Mouse (Mus musculus): ENCODE results near the gene Apc2. TPM values are rescaled to one million over a fixed set of nuclear protein-coding genes. Genes with fewer than 3 reads are reported as not detected.

The Apc2 gene
- total RNA-seq, 2 experiments from 2014 or later: 4.7 to 5.0 TPM

DNA sequence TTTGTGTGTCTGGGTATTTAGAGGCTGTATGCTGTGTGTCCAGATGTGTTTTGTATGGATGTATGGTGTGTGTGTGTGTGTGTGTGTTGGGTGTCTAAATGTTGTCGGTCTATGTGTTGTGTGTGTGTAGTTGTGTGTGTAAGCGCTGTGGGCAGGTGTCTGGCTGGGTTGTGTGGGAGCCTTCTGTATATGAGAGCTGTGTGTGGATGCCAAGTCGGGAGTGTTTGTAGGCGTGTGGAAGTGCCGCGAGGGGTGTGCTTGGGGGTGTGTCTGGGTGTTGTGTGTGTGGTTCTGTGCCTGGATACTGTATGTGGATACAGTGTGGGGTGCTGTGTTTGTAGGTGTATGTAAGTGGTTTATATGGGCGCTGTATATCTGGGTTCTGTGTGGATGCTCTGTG is 61.6 kb downstream of the Apc2 start:
- DNase-seq: no peak
- intact Hi-C loops (cut with DNase I): no loop called here

DNA sequence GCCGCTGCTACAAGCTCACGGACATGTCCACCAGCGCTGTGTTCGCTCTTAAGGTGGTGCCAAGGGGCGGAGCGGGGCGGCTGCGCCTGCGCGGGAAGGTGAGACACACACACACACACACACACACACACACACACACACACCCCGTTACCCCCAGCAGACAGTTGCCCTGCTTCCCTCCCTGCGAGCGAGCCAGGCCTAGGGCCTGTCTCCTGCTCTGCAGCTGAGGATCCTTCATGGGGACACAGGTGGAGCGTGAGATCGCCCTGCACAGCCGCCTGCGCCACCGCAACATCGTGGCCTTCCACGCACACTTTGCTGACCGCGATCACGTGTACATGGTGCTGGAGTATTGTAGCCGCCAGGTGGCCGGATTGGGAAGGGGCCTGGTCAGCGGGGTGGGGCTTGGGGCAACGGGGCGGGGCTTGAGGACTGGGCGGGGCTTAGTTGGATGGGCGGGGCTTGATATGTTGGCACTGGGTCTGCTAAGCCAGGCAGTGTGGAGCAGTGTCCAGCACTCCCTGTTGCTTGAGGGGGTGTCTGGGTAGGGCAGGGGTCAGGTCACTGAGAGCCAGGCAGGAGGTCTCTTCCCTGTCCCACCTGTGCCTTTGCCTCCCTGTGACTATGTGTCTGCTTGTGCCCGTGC is 62.3 kb downstream of the Apc2 start:
- intact Hi-C loops (cut with DNase I): no loop called here
- peak in 1 of 2 experiments; percentile 22 for DNase-seq

DNA sequence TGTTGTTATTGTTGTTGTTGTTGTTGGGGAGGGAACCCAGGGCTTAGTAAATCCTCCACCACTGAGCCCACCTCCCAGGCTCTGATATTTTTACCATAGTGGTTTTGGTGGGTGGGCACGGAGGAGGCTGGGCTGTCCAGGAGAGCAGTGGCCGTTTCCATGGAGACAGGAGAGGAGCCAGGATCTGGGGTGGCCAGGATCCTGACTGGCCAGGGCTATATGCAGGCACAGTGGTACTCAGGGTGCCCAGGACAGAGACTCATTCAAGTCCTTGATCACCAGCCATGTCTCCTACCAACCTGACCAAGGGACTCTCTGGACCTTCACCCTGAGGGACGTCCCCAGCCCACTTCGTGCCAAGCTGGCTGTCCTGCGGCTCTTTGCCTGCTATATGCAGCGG is 68.0 kb downstream of the Apc2 start:
- DNase-seq: no peak
- intact Hi-C loops (cut with DNase I): no loop called here

DNA sequence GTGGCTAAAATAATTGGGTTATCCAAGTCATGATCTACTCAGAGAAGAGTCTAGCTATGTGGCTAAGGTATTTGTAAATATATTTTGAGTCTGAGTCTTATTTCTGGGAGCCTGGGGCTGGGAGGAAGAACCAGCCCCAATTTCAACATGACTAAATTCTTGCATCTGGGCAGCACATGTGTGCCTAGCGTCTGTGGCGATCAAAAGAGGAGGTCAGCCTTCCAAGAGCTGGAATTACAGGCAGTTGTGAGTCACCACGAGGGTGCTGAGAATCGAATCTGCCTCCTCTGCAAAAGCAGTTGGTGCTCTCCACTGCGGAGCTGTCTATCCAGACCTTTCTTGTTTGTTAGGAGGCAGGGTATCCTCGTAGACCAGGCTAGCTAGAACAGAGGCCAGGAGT is 70.0 kb downstream of the Apc2 start:
- intact Hi-C loops (cut with DNase I): no loop called here
- DNase-seq: no peak

Small RNA genes within 50 kb of the gene (microRNA-seq; reads per million reads assigned to microRNA genes)
- 0.70 to 1.9 reads per million in 2 experiments for gene Mir6911

Other genes with a start within 250 kb of the Apc2 start
- gene Gpx4, start 248.8 kb upstream of the Apc2 start, total RNA-seq (2021): 100 to 1,000 TPM; 551 to 562 TPM
- gene Sbno2, start 190.4 kb upstream of the Apc2 start, total RNA-seq (2021): 10 to 100 TPM; 15.1 to 17.6 TPM
- gene Stk11, start 180.2 kb upstream of the Apc2 start, total RNA-seq (2021): 100 to 1,000 TPM; 110 to 112 TPM
- 1,000 to 10,000 TPM; 1,058 to 1,125 TPM for gene Atp5d, start 157.3 kb upstream of the Apc2 start, total RNA-seq (2021)
- gene Cbarp, start 155.1 kb upstream of the Apc2 start, total RNA-seq (2021): 1 to 10 TPM; 3.2 to 4.1 TPM
- 100 to 1,000 TPM; 132 to 190 TPM for gene Midn, start 147.7 kb upstream of the Apc2 start, total RNA-seq (2021)
- gene Cirbp, start 130.0 kb upstream of the Apc2 start, total RNA-seq (2021): 100 to 1,000 TPM; 113 to 134 TPM
- 1 to 10 TPM; 3.1 to 3.4 TPM for gene 1600002K03Rik, start 123.0 kb upstream of the Apc2 start, total RNA-seq (2021)
- 1 to 10 TPM; 1.4 to 1.7 TPM for gene Efna2, start 116.5 kb upstream of the Apc2 start, total RNA-seq (2021)
- gene Mum1, start 69.5 kb upstream of the Apc2 start, total RNA-seq (2021): 10 to 100 TPM; 20.3 to 23.1 TPM
- 100 to 1,000 TPM; 609 to 639 TPM for gene Ndufs7, start 46.9 kb upstream of the Apc2 start, total RNA-seq (2021)
- 10 to 100 TPM; 19.3 to 21.3 TPM for gene Gamt, start 35.0 kb upstream of the Apc2 start, total RNA-seq (2021)
- gene Dazap1, start 34.5 kb upstream of the Apc2 start, total RNA-seq (2021): 10 to 100 TPM; 86.4 to 95.4 TPM
- 100 to 1,000 TPM; 859 to 871 TPM for gene Rps15, start 3.5 kb upstream of the Apc2 start, total RNA-seq (2021)
- gene 2310011J03Rik, start 24.6 kb downstream of the Apc2 start, total RNA-seq (2021): 10 to 100 TPM; 15.3 to 17.9 TPM
- gene Pcsk4, start 33.5 kb downstream of the Apc2 start, total RNA-seq (2021): 1 to 10 TPM; 1.7 to 1.8 TPM
- gene Reep6, start 34.0 kb downstream of the Apc2 start, total RNA-seq (2021): 1 to 10 TPM; 2.2 to 2.4 TPM
- 10 to 100 TPM; 36.9 to 42.9 TPM for gene Adamtsl5, start 52.4 kb downstream of the Apc2 start, total RNA-seq (2021)
- gene Plk5, start 60.5 kb downstream of the Apc2 start, total RNA-seq (2021): under 1 TPM in 1 of 2 experiments, not detected in 1; 0.25 TPM
- gene Mex3d, start 91.7 kb downstream of the Apc2 start, total RNA-seq (2021): 10 to 100 TPM; 12.7 to 16.1 TPM
- gene Mbd3, start 103.6 kb downstream of the Apc2 start, total RNA-seq (2021): 100 to 1,000 TPM; 102 to 105 TPM
- 1,000 to 10,000 TPM; 1,658 to 1,691 TPM for gene Uqcr11, start 110.9 kb downstream of the Apc2 start, total RNA-seq (2021)
- 10 to 100 TPM; 40.3 to 51.8 TPM for gene Tcf3, start 137.7 kb downstream of the Apc2 start, total RNA-seq (2021)
- not detected for gene Onecut3, start 198.9 kb downstream of the Apc2 start, total RNA-seq (2021)
- gene Atp8b3, start 243.1 kb downstream of the Apc2 start, total RNA-seq (2021): not detected